Mouse (Mus musculus) CD4-positive, CD25-positive, alpha-beta regulatory T cell, adult 4 months (primary cell): Measurements from ENCODE around the gene Tmem254a. TPM values are rescaled to one million over a fixed set of nuclear protein-coding genes. Genes with fewer than 3 reads are reported as not detected.
"Not testable (repeated sequence)": the region's sequence is repeated elsewhere in the genome, so short reads cannot be mapped to it uniquely, and the experiment has no call there.

Source experiments
- ATAC-seq: one replicate; pipeline ENCODE4 v1.8.0; 2017
- polyA plus RNA-seq, 2 experiments: library from polyadenylated mRNA; unstranded; fragments of 100-300 nt; shearing (Covaris generic); gene quantifications; one replicate each; pipeline ENCODE4 v1.2.1; 2017

Tmem254a gene
- polyA plus RNA-seq = 1 to 10 TPM; 5.5 to 6.8 TPM

GRCm38 (mm10) chr14:25927562-25927881 lies at the start of gene Tmem254a:
Tmem254a (minus strand) TSS chr14:25927672.
- peak; percentile 92 for ATAC-seq

- ATAC-seq = not testable (repeated sequence)
Measured at GRCm38 (mm10) chr14:25957861-25958260, 30.4 kb upstream of the Tmem254a start.

GRCm38 (mm10) chr14:25938004-25938403 lies 10.5 kb upstream of the Tmem254a start, which contains the start of gene Cphx1:
Cphx1 (plus strand) TSS chr14:25938304.
- not testable (repeated sequence) for ATAC-seq

- ATAC-seq = not testable (repeated sequence)
Measured at GRCm38 (mm10) chr14:25936867-25937630, 9.6 kb upstream of the Tmem254a start.

GRCm38 (mm10) chr14:25926814-25927561 lies 484 bp downstream of the Tmem254a start:
- ATAC-seq = peak; percentile 68

GRCm38 (mm10) chr14:25918427-25919170 lies 8.9 kb downstream of the Tmem254a start:
- ATAC-seq = not testable (repeated sequence)

- not testable (repeated sequence) for ATAC-seq
Measured at GRCm38 (mm10) chr14:25908976-25909375, 18.5 kb downstream of the Tmem254a start.

GRCm38 (mm10) chr14:25907272-25907671 lies 20.2 kb downstream of the Tmem254a start:
- ATAC-seq = peak; percentile 47

- not testable (repeated sequence) for ATAC-seq
Measured at GRCm38 (mm10) chr14:25905243-25905642, 22.2 kb downstream of the Tmem254a start.

GRCm38 (mm10) chr14:25903000-25903399 lies 24.5 kb downstream of the Tmem254a start, which contains the start of gene Plac9a:
Plac9a (minus strand) TSS chr14:25903100.
- not testable (repeated sequence) for ATAC-seq

GRCm38 (mm10) chr14:25895686-25896085 lies 31.8 kb downstream of the Tmem254a start:
- ATAC-seq = not testable (repeated sequence)

GRCm38 (mm10) chr14:25894566-25894965 lies 32.9 kb downstream of the Tmem254a start:
- not testable (repeated sequence) for ATAC-seq

GRCm38 (mm10) chr14:25885886-25886285 lies 41.6 kb downstream of the Tmem254a start:
- ATAC-seq = peak; percentile 45

- not testable (repeated sequence) for ATAC-seq
Measured at GRCm38 (mm10) chr14:25881769-25882168, 45.7 kb downstream of the Tmem254a start.

- ATAC-seq = not testable (repeated sequence)
Measured at GRCm38 (mm10) chr14:25876640-25877039, 50.8 kb downstream of the Tmem254a start.

Other genes with a start within 250 kb of the Tmem254a start
- 10 to 100 TPM; 22.0 to 27.0 TPM for gene Ppif, start 233.5 kb downstream of the Tmem254a start, polyA plus RNA-seq
- 1 to 10 TPM in 1 of 2 experiments, under 1 TPM in 1; 0.84 to 1.3 TPM for gene Zcchc24, start 158.6 kb downstream of the Tmem254a start, polyA plus RNA-seq
- gene Anxa11, start 85.5 kb downstream of the Tmem254a start, polyA plus RNA-seq = 10 to 100 TPM; 59.7 to 84.6 TPM
- gene Plac9a, start 24.6 kb downstream of the Tmem254a start, polyA plus RNA-seq = not detected
- gene Cphx1, start 10.6 kb upstream of the Tmem254a start, polyA plus RNA-seq = not detected
- not detected for gene Duxbl1, start 50.9 kb upstream of the Tmem254a start, polyA plus RNA-seq
- not detected for gene Gm9780, start 115.0 kb upstream of the Tmem254a start, polyA plus RNA-seq
- gene Tmem254c, start 139.7 kb upstream of the Tmem254a start, polyA plus RNA-seq = 100 to 1,000 TPM in 1 of 2 experiments, 10 to 100 TPM in 1; 97.0 to 118 TPM
- gene Cphx2, start 153.8 kb upstream of the Tmem254a start, polyA plus RNA-seq = not detected
- not detected for gene Cphx3, start 154.6 kb upstream of the Tmem254a start, polyA plus RNA-seq
- gene Duxbl2, start 190.7 kb upstream of the Tmem254a start, polyA plus RNA-seq = not detected